Mouse (Mus musculus): ENCODE measurements around the gene Bicd2.
A peak's percentile ranks its signal among the peaks of the same experiment; 100 is the strongest.

Bicd2 gene

GRCm38 (mm10) chr13:49320040-49320439 lies 21.3 kb upstream of the Bicd2 start, which contains the start of gene Fgd3:
Gene Fgd3, minus strand, starts transcription at chr13:49320311.
- Histone ChIP-seq H3K4me1 (replicated peaks; ENCODE audit: low read depth, low read length) (peaks cover 9% of the 10 kb centered on the region), H3K36me3 (ENCODE audit: insufficient read depth, low read length) (no peaks in the 10 kb centered on the region), H3K4me3 (replicated peaks; ENCODE audit: low read length) (no peak within 1 kb of the TSS), H3K27me3 (ENCODE audit: insufficient read depth, low read length) (peaks cover 33% of the 10 kb centered on the region), H3K9me3 (ENCODE audit: low read length) (no peaks in the 10 kb centered on the region)
- TF ChIP-seq CTCF (conservative IDR thresholded peaks at IDR 0.05; ENCODE audit: low read length) (no peak), NANOG (IDR thresholded peaks at IDR 0.05; ENCODE audit: borderline replicate concordance, low read length) (no peak), POU5F1 (IDR thresholded peaks at IDR 0.05; ENCODE audit: borderline replicate concordance, low read length) (no peak)

GRCm38 (mm10) chr13:49320514-49320913 lies 20.9 kb upstream of the Bicd2 start:
- TF ChIP-seq NANOG (IDR thresholded peaks at IDR 0.05; ENCODE audit: borderline replicate concordance, low read length) (no peak), POU5F1 (IDR thresholded peaks at IDR 0.05; ENCODE audit: borderline replicate concordance, low read length) (no peak), CTCF (conservative IDR thresholded peaks at IDR 0.05; ENCODE audit: low read length) (no peak)

GRCm38 (mm10) chr13:49321452-49321851 lies 19.9 kb upstream of the Bicd2 start:
- H3K36me3 ChIP-seq (ENCODE audit: insufficient read depth, low read length), result no peaks in the 10 kb centered on the region
- H3K9me3 ChIP-seq (ENCODE audit: low read length), result no peaks in the 10 kb centered on the region
- TF ChIP-seq NANOG (IDR thresholded peaks at IDR 0.05; ENCODE audit: borderline replicate concordance, low read length) (no peak), POU5F1 (IDR thresholded peaks at IDR 0.05; ENCODE audit: borderline replicate concordance, low read length) (no peak), CTCF (conservative IDR thresholded peaks at IDR 0.05; ENCODE audit: low read length) (no peak)
- peaks cover 33% of the 10 kb centered on the region for H3K27me3 ChIP-seq (ENCODE audit: insufficient read depth, low read length)
- H3K4me1 ChIP-seq (replicated peaks; ENCODE audit: low read depth, low read length), result peaks cover 9% of the 10 kb centered on the region
- no peak overlapping the region for H3K4me3 ChIP-seq (replicated peaks; ENCODE audit: low read length)

More at GRCm38 (mm10) chr13:49320514-49320913, 20.9 kb upstream of the Bicd2 start:
- Histone ChIP-seq H3K27me3 (ENCODE audit: insufficient read depth, low read length) (peaks cover 33% of the 10 kb centered on the region), H3K4me3 (replicated peaks; ENCODE audit: low read length) (no peak overlapping the region), H3K4me1 (replicated peaks; ENCODE audit: low read depth, low read length) (peaks cover 9% of the 10 kb centered on the region), H3K9me3 (ENCODE audit: low read length) (no peaks in the 10 kb centered on the region), H3K36me3 (ENCODE audit: insufficient read depth, low read length) (no peaks in the 10 kb centered on the region)

- Histone ChIP-seq H3K36me3 (ENCODE audit: insufficient read depth, low read length) (no peaks in the 10 kb centered on the region), H3K4me3 (replicated peaks; ENCODE audit: low read length) (no peak overlapping the region), H3K9me3 (ENCODE audit: low read length) (no peaks in the 10 kb centered on the region), H3K4me1 (replicated peaks; ENCODE audit: low read depth, low read length) (peaks cover 9% of the 10 kb centered on the region), H3K27me3 (ENCODE audit: insufficient read depth, low read length) (peaks cover 33% of the 10 kb centered on the region)
- TF ChIP-seq POU5F1 (IDR thresholded peaks at IDR 0.05; ENCODE audit: borderline replicate concordance, low read length) (no peak), CTCF (conservative IDR thresholded peaks at IDR 0.05; ENCODE audit: low read length) (no peak), NANOG (IDR thresholded peaks at IDR 0.05; ENCODE audit: borderline replicate concordance, low read length) (no peak)
Measured at GRCm38 (mm10) chr13:49322169-49322568, 19.2 kb upstream of the Bicd2 start.

- Histone ChIP-seq H3K27me3 (ENCODE audit: insufficient read depth, low read length) (peaks cover 30% of the 10 kb centered on the region), H3K9me3 (ENCODE audit: low read length) (no peaks in the 10 kb centered on the region), H3K36me3 (ENCODE audit: insufficient read depth, low read length) (no peaks in the 10 kb centered on the region), H3K4me1 (replicated peaks; ENCODE audit: low read depth, low read length) (peaks cover 9% of the 10 kb centered on the region), H3K4me3 (replicated peaks; ENCODE audit: low read length) (no peak overlapping the region)
- TF ChIP-seq POU5F1 (IDR thresholded peaks at IDR 0.05; ENCODE audit: borderline replicate concordance, low read length), result no peak
- TF ChIP-seq NANOG (IDR thresholded peaks at IDR 0.05; ENCODE audit: borderline replicate concordance, low read length), result no peak
- no peak for TF ChIP-seq CTCF (conservative IDR thresholded peaks at IDR 0.05; ENCODE audit: low read length)
Measured at GRCm38 (mm10) chr13:49322739-49323138, 18.6 kb upstream of the Bicd2 start.

- Histone ChIP-seq H3K27me3 (ENCODE audit: insufficient read depth, low read length) (peaks cover 24% of the 10 kb centered on the region), H3K4me1 (replicated peaks; ENCODE audit: low read depth, low read length) (peaks cover 5% of the 10 kb centered on the region)
- TF ChIP-seq CTCF (conservative IDR thresholded peaks at IDR 0.05; ENCODE audit: low read length) (no peak), NANOG (IDR thresholded peaks at IDR 0.05; ENCODE audit: borderline replicate concordance, low read length) (no peak), POU5F1 (IDR thresholded peaks at IDR 0.05; ENCODE audit: borderline replicate concordance, low read length) (no peak)
Measured at GRCm38 (mm10) chr13:49324871-49325270, 16.5 kb upstream of the Bicd2 start.

GRCm38 (mm10) chr13:49326246-49327206 lies 14.9 kb upstream of the Bicd2 start:
- no peak overlapping the region for H3K4me3 ChIP-seq (replicated peaks; ENCODE audit: low read length)
- TF ChIP-seq POU5F1 (IDR thresholded peaks at IDR 0.05; ENCODE audit: borderline replicate concordance, low read length) (no peak), NANOG (IDR thresholded peaks at IDR 0.05; ENCODE audit: borderline replicate concordance, low read length) (no peak), CTCF (conservative IDR thresholded peaks at IDR 0.05; ENCODE audit: low read length) (peak; percentile 49)

More at GRCm38 (mm10) chr13:49324871-49325270, 16.5 kb upstream of the Bicd2 start:
- no peaks in the 10 kb centered on the region for H3K36me3 ChIP-seq (ENCODE audit: insufficient read depth, low read length)
- H3K4me3 ChIP-seq (replicated peaks; ENCODE audit: low read length), result no peak overlapping the region
- no peaks in the 10 kb centered on the region for H3K9me3 ChIP-seq (ENCODE audit: low read length)

GRCm38 (mm10) chr13:49328101-49328500 lies 13.3 kb upstream of the Bicd2 start:
- no peaks in the 10 kb centered on the region for H3K9me3 ChIP-seq (ENCODE audit: low read length)

More at GRCm38 (mm10) chr13:49326246-49327206, 14.9 kb upstream of the Bicd2 start:
- no peaks in the 10 kb centered on the region for H3K36me3 ChIP-seq (ENCODE audit: insufficient read depth, low read length)
- H3K27me3 ChIP-seq (ENCODE audit: insufficient read depth, low read length), result peaks cover 15% of the 10 kb centered on the region
- no peaks in the 10 kb centered on the region for H3K9me3 ChIP-seq (ENCODE audit: low read length)
- H3K4me1 ChIP-seq (replicated peaks; ENCODE audit: low read depth, low read length), result no peaks in the 10 kb centered on the region

More at GRCm38 (mm10) chr13:49328101-49328500, 13.3 kb upstream of the Bicd2 start:
- no peak overlapping the region for H3K4me3 ChIP-seq (replicated peaks; ENCODE audit: low read length)
- peaks cover 6% of the 10 kb centered on the region for H3K27me3 ChIP-seq (ENCODE audit: insufficient read depth, low read length)
- no peaks in the 10 kb centered on the region for H3K4me1 ChIP-seq (replicated peaks; ENCODE audit: low read depth, low read length)
- TF ChIP-seq CTCF (conservative IDR thresholded peaks at IDR 0.05; ENCODE audit: low read length) (no peak), NANOG (IDR thresholded peaks at IDR 0.05; ENCODE audit: borderline replicate concordance, low read length) (no peak)
- H3K36me3 ChIP-seq (ENCODE audit: insufficient read depth, low read length), result no peaks in the 10 kb centered on the region
